Mouse (Mus musculus) small intestine, adult 2 months (tissue): ENCODE results near the gene Tjp1.

Experiments
- CTCF ChIP-seq: fragments of 200-500 bp; IDR thresholded peaks from 2 replicates; pipeline ENCODE4 v1.5.1; 2012; ENCODE audit warnings: low read depth, mild to moderate bottlenecking, control low read depth, inconsistent platforms, low read length, moderate library complexity, mixed read lengths; ENCODE audit not compliant: insufficient replicate concordance, insufficient read length; ENCODE audit errors: extremely low read depth
- POLR2A ChIP-seq: fragments of 200-500 bp; IDR thresholded peaks from 2 replicates; pipeline ENCODE4 v1.6.1; 2012; ENCODE audit warnings: low read depth, mild to moderate bottlenecking, control low read depth, inconsistent platforms, low read length, moderate library complexity

DNA sequence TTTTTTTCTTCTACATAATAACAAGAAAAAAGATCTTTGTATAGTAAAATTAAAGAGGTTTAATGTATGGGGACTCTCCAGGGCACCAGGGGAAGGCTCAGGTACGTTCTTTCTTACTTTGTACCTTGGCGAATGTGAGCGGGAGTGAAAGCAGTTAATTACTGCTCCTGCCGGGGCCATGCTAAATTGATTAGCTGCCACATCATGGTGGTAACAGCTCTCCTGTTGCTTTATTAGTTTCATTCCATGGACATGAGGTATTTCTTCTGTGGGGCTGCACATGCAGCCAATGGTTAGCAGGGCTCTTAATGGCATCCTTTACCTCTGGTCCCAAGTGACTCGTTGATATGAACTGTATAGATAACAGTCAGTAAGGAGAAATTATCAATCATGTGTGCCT lies 18.2 kb upstream of the Tjp1 start:
- no peak for TF ChIP-seq CTCF
- TF ChIP-seq POLR2A: no peak
